Mouse (Mus musculus) right cerebral cortex, postnatal 14 days (tissue): ENCODE results near the gene Deup1.
"Not testable (repeated sequence)": the region's sequence is repeated elsewhere in the genome, so short reads cannot be mapped to it uniquely, and the experiment has no call there.

Source experiments
- DNase-seq: peaks from one replicate; pipeline ENCODE4 v3.0.0; 2022

The Deup1 gene

DNA sequence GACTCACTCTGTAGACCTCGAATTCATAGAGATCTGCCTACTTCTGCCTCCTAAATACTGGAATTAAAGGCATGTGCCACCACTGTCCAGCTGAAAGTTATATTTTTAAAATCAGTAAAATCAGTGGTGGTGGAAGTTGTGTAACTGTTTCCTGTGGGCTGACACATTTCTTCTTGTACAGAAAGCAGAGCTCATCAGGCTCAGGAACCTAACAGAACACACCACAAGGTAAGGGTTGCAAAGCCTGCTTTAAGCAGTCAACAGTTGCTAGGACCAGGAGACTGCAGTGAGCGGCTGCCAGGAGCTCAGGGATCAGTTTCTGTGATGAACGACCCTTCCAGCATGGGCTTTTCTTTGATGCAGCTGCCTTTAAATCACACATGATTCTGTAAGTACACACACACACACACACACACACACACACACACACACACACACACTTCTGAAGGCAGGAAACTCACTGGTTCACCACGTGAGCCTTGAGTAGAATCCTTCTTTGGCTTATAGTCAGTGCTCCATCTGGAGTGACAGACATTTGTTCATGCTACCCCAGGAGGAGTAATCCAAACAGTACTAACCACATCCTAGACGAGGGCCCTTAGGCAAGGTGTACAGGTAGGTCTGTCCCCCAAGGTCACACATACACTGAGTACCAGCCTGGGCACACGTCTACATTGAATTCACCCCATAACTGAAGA lies 40.4 kb downstream of the Deup1 start:
- no peak for DNase-seq

DNA sequence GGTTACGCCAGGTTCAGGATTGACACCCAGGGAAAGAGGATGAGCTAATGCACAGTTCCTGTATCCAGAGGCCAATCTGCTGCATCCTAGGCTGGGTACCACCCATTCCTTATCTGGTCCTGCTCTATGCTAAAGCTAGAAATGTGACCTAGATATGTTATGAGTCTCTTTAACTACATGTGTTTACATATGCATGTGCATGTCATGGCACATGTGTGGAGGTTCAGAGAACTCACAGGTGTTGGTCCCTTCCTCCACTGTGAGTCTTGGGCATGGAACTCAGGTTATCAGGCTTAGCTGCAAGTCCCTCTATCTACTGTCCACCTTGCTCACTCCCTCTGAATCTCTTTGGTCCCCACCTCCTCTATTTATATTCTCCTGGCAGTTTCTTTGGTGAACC lies 41.8 kb downstream of the Deup1 start:
- no peak for DNase-seq

DNA sequence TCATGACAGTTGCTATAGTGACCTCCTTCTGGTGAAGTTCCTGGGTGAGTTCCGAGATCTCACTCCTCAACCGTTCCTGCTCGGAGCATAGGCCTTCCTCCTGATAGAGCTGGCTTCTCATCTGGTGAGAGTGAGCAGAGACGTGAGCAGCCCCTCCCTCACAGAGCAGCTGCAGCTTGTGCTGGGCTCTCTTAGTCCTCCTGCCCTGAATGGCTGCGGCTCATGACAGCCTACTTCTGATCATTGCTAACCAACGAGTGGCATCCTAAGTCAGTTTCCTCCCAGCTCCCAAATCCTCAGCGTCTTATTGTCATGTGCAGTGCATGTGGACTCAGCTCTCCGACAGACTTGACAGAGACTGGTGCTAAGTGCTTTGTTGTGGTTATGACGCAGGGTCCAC lies 43.5 kb downstream of the Deup1 start:
- no peak for DNase-seq

DNA sequence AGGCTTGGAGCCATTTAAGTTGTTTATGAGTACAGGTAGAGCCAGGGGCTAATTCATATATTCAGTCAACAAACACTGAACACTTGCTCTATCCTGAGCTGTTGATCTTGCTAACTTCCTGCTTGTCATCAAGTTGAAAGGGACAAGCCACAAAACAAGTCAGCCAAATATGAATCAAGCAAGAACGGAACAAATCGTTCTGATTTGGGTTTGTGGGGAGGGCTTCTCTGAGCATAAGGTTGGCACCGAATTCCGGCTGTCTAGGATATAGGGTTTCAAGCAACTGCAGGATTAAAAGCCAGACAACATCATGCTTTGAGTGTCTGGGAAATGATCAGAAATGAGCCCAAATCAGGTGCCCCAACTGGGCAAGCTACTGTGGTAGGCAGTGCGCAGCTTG lies 45.7 kb downstream of the Deup1 start:
- DNase-seq = no peak

DNA sequence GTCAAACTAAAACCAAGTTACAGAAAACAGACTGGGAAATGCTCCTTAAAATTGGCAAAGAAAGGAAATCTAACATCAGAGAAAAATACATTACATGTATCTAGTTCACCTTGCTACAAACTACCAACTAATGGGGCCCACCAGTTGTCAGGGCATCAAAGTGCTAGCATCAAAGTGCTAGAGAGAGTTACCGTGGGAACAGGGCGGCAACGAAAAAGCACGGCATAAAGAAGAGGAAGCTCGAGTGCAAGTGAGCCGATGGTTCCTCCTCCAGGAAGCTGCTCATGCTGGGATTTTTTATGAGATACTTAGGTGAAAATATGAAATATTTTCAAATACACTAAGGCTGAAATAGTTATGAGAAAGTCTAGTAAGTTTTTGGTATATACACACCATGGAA lies 47.6 kb downstream of the Deup1 start:
- no peak for DNase-seq

DNA sequence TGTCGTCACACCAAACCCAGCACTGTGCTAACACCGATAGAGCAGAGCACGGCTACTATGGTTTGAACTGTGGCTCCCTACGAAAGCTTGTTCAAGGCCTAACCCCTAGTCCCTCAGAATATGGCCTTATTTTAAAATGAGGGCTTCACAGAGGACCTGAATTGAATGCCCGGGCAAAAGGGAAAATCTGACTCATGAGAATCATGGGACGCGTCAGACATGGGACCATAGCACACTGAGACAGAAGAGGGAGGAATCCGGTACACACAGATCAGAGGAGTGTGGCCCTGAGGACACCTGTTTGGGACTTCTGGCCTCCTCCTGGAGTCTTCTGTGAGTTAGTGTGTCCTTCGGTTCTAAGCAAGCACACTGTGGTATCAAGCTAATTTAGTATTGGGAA lies 48.8 kb downstream of the Deup1 start:
- DNase-seq = no peak

DNA sequence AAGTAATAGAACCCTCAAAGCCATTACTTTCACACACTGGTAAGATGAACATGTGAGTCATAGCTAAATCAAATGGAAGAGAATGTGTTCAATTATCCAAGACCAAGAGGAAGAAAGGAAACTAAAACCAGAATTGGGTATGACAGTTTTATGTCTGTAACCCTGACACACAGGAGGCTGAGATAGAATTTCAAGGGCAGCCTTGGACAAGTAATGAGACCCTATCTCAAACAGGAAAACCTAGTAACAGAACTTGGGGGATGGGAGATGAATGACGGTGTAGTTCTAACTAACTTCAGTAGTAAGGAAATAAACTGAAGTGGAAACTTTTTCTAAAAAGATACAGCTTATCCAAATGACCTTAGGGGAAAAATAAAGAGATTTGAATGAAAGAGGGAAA lies 49.3 kb downstream of the Deup1 start:
- DNase-seq = no peak

DNA sequence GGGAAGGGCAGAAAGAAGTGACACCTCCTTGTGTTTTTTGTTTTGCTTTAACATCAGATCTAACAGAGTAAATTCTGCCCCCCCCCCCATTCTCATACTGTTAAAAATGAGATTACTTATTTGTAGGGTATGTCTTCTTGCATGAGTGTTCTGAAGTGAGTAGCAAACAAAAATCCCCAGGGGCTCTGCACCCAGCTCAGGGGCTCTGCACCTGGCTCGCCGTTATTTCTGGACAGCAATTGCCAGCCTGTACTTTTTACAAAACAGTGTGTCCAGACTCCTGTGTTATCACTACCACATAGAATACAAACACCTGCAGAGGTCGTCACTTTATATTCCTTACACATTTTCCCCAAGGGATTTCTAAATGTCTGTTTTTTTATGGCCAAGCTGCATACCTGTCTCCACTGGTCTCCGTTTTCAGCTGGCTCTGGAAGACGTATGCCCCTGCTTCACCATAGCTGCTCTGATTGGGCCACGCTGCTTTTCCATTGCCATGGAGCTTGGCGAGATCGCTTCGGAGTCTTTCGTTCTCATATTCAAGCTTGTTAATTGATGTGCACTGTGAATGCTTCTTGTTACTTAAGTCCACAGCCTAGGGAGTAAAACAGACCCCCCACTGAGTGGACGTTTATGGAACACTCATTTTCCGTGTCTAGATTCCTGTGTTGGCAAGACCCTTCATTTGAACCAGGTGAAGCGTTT lies 52.8 kb downstream of the Deup1 start:
- DNase-seq = no peak

DNA sequence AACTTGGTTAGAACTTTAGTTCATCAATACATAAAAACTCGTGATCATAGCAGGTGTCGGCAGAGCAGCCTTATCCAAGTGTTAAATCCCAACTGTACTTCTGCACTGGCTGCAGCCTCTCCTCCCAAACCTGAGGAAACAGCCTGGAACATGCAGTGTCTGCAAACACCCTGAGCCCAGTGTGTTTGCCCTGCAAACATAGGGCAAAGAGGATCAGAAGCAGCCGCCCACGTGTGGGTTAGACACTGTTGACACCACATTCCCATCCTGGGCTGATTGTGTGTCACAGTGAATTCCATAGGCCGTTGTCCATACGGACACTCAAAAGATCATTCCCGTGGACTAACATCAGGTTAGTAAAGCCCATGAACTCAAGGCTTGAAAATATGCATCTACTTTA lies 65.4 kb downstream of the Deup1 start:
- DNase-seq = no peak

DNA sequence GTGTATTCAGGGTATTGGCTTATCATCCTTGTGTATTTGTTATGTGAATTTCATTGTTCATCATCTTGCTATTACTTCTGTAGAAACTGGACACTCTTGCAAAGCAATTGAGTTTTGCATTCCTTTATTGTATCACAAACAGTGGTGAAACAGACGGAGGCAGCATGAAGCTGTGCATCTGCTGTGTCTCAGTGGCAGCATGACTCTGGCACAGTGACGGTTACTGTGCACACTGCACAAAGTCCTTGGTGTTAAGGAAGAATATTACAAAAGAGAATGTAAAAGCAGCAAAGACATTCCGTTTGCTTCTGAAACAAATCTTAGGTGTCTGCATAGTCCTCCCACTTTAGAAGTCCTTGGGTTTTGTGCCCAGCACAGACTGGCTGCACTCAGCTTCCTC lies 67.3 kb downstream of the Deup1 start:
- DNase-seq = no peak

DNA sequence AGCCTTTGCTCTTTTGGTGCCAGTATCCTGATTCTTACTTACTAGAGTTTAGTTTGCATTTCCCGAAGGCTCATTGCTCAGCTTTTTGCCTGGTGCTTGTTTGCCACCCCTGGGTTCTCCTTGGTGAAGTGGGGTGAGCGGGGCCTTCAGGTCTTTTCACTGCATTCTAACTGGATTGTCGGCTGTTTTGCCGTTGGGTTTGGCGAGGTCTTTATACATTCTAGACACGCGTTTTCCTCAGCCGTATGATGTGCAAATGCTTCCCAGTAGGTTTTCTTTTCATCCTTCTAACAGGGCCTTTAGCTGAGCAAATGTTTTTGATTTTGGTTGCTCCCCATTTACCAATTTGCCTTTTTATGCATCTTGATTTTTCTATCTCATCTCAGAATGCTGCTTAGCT lies 74.4 kb downstream of the Deup1 start:
- DNase-seq = no peak

DNA sequence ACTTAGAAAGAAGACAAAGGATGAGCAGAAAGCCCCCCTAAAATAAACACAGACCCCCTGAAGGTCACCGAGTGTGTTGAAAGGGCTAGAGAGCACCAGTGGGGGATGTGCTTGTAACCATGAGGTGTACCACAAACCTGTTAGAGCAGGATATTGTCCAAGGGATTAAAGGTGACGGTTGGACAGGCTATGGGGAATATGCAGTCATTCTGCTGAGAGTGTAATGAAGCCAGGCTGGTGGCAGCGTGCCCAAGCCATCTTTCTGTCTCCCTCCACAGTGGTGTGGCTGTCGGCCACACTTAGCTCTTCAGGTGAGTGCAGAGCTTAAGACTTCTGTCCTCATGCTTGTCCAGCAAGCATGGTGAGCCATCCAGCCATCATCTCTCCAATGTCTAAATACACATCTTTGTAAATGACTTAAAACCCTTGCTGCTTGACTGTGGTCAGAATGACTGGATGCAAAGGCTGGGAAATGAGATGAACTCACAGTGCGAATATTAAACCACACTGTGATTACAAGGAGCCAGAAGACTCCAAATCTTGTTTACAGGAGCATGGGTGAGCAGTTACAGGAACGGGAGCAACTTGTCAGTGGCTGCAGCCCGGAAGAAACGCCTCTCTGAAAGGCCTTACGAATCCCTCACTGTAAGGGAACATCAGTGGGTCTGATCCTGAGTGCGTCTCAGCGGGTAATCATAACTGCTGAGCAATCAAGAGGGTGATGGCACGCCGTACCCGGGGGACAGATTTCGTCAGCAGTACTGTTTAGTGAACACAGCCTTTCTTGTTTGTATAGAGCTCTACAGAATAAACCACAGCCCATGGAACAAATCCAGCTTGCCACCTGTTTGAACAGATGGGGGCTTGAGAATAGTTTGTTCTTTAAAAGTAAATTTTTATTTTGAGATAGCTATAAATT lies 75.5 kb downstream of the Deup1 start:
- DNase-seq = no peak

DNA sequence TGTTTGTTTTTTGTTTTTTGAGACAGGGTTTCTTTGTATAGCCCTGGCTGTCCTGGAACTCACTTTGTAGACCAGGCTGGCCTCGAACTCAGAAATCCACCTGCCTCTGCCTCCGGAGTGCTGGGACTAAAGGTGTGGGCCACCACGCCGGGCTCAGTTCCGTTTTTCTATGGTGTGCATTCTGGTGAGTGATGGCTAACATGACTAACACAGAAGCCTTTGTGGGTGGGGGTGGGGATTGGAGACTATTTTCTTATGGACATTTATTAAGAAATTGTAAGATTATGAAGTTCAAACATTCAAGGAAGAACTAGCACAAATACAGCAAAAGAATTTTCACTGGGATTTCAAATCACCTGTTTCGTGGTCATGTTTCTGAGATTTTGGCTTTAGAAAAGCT lies 76.7 kb downstream of the Deup1 start:
- DNase-seq = not testable (repeated sequence)

DNA sequence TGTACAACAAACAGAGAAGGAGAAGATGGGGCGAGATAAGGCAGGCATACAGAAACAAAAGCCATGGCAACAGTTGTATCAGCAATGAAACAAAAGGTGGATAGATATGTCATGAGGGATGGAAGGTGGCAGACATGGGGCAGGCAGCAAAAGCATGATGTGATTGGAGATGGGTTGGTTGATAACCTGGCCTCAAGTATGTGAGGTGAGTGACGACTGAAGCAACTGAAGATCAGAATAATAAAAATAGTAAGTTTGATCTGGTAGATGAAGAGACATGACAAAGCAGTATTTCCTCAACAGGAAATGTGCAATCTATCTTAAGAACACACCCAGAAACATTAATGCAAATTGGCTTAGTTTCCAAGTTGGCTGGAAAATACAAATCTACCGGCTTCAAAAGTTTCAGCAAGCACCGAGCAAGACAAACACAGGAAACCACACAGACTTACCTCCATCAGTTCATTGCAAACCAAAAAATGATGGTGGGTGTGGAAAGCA lies 77.2 kb downstream of the Deup1 start:
- DNase-seq = no peak

DNA sequence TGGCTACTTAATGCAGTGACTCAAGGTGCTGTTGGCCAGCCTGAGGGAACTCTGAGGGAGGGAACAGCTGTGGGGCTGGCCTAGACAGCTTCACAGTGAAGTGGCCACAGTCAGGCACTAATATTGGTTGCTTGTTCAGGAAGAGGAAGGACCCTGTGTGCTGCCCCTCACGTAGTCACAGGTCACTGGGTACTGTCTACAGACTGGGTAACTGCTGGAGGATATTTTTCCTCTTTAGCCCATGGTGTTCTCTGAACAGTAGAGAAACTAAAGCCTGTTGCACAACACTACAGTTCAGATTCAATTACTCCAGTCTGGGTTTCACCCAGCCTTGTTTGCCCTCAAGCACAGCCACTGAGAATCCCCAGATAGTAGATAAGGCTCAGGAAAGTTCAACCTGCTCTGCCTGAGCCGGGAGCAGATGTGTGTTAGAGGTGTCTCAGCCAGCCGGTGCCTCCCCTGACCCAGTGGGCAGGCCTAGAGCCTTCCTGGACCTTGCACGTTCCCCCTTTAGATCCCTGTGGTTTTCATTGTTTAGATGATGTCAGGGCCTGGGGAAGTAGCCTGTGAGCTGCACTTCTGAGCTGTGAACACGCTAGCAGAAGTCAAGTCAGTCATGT lies 85.9 kb downstream of the Deup1 start:
- DNase-seq = no peak

DNA sequence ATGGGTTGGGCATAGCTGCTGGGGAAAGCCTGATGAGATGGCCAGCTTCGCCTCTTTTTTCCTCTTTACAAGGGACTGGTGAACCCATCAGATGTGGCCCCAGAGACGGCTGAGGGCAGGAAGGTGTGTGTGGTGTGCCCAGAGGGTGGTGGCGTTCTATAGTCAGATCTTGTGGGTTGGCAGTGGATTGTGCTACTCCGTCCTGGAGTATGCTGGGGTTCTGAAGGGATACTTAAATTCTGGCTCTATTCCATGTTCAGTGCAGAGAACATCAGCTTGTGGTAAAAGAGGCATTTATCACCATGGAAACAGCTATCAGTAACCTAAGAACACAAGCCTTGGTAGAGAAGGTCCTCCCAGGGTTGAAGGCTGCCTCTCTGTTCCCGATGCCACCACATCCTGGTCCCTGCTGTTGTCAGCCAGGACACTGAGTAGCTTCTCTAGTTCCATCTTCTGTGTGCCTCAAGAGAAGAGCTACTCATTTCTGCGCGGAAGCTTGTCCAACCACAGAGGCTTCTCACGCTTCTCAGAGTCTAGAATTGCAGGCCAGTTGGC lies 88.7 kb downstream of the Deup1 start:
- no peak for DNase-seq

DNA sequence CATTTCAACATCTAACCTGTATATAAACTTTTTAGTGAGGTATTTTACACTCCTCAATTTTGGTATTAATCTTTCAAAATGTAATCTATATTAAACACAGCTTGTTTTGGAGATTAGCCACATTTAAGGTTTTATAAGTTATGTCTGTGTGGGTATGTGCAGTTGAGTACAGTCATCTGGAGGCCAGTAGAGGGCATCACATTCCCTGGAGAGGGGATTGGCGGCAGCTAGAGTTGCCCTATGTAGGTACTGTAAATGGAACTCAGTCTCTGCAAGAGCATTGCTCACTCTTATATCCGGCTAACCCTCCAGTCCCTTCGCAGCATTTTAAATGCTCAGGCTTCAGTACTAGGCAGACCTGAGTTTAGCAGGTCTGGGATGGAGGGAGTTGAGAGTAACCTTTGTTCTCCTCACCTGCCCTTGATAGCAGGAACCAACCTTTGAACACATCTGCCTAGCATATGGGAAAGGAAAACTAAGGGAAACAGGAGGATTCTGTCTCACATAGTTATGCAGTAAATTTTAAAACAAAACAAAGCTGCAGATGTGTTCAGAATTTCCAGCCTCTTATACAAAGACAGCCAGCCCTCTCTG lies 90.2 kb downstream of the Deup1 start:
- DNase-seq = no peak

DNA sequence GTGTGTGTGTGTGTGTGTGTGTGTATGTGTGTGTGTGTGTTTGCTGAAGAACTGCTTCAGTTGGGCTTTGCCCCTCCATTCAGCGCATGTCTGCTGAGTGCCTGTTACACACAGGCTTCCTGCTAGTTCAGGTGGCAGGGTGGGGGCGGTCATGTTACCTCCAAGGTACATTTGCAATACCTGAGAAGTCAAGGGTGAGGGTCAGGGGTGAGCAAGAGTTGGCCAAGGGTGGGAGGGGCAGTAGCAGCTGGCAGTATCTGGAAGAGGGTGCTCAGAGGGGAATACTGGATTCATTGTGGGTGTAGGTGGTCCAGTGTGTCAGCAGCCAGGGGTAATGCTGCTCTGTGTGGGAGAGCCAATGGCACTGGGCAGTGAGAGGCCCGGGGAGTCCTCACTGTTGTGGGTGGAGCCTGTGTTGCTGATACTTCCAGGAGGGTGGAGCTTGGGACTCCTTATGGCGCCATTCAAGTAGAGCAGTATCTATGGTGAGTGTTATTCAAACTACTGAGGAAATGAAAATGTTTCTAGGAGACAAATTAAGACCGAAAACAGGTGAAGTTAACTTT lies 90.8 kb downstream of the Deup1 start:
- no peak for DNase-seq

DNA sequence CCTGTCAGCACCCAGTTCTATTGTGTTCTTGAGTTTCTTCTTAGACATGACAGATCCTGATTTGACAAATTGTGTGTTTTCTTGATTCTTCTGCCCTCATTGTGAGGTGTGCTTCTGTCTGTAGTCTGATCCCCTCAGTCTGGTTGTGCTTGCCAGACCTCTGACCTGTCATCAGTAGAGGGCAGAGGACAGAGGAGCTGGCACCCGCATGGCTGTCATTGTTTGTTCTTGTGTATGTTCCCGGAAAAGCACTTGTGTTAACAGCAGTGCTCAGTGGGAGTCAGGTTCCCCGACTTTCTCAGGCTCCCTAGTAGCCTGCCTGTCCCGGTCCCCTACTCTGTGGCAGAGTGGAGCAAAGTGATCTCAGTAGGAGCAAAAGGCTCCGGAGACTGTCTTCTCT lies 92.3 kb downstream of the Deup1 start:
- DNase-seq = no peak

DNA sequence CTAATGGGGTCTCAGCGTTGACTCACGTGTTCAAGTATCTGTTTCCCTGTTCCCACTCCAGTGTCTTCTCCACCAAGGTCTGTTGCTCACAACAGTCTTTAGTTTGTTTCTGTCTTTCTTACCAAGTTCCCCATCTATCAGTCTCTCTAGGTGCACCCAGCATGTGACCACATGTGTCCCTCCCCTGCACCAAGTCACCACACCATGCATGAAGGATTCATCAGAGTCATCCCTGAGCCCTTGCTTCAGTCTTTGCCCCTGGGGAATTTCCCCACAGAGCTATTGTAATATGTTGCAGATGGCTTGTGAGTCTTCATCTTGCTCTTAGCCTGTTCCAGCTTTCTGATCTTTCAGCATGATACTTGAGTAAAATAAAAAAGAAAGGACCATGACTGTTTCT lies 93.6 kb downstream of the Deup1 start:
- DNase-seq = no peak

DNA sequence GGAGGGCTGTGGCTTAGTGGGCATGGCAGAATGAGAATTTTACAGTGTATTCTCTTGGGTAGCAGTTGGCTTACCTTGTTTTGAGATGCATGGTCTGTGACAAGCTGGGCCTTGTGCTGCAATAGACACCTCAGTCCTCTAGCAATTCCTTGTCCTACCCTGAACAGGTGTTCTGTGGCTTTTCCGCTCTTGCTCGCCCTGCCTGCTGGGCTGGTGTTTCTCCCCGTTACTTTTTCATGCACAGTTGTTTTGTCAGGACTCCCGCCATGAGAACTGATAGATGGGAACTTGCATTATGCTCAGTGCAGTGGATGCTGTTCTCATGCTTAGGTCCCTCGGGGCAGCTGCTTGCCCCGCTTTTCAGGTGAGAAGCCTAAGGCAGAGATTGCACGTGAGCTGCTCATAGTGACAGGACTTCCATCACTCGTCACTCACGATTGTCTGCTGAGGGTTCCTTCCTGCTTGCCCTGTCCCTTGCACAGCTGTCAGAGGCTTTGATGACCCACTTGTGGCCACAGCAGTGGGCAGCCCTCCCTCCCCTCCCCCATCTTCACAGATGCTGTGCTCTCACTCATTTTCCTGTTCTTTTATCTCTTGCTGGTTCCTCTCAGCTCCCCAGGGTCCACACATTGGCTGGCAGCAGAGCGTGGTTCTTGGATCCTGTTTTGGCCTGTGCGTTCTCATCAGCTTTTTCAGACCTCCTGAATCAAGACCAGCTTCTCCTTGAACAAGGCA lies 94.2 kb downstream of the Deup1 start:
- DNase-seq = no peak
